Mouse (Mus musculus): Measurements from ENCODE around the gene Rnf144b. TPM values are rescaled to one million over a fixed set of nuclear protein-coding genes. Genes with fewer than 3 reads are reported as not detected.

Rnf144b gene
- polyA plus RNA-seq, 1 experiment from 2014 or later: 1.2 TPM

DNA sequence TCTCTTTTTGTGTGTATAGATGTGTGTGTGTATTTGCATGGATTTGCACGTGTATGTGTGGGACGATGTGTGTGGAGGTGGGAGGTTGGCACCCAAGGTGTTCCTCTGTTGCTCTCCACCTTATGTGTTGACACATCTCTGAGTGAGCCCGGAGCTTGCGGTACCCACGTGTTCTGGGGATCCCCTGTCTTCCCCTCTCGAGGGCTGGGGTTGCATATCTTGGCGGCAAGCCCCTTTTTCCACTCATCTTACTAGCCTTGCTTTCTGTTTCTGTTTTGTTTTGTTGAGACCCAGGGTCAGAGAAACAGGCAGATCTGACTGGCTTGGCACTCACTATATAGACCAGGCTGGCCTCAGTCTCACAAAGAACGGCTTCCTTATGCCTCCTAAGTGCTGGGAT lies 10.6 kb downstream of the Rnf144b start:
- H3K9ac ChIP-seq (ENCODE audit: low read length): no peak overlapping the region
- DNase-seq (ENCODE audit: low spot score) (no peak), ATAC-seq (replicated peaks; ENCODE audit: low FRiP score, low TSS enrichment, low read depth) (no peak)
- H3K4me2 ChIP-seq (ENCODE audit: low read length): no peak overlapping the region
- no peaks in the 10 kb centered on the region for H3K27me3 ChIP-seq (replicated peaks; ENCODE audit: control insufficient read depth, insufficient read depth, low read length)
- no peaks in the 10 kb centered on the region for H3K36me3 ChIP-seq (ENCODE audit: control insufficient read depth, insufficient read depth, low read length)
- no peak overlapping the region for H3K27ac ChIP-seq (ENCODE audit: low read depth)
- H3K4me1 ChIP-seq (replicated peaks; ENCODE audit: control insufficient read depth, insufficient read depth, low read length): no peaks in the 10 kb centered on the region
- 84% methylated on average over 8 of the region's 8 CpGs for WGBS
- H3K9me3 ChIP-seq (ENCODE audit: control insufficient read depth, low read length): no peaks in the 10 kb centered on the region
- no peak overlapping the region for H3K4me3 ChIP-seq (ENCODE audit: low read depth, low read length)

DNA sequence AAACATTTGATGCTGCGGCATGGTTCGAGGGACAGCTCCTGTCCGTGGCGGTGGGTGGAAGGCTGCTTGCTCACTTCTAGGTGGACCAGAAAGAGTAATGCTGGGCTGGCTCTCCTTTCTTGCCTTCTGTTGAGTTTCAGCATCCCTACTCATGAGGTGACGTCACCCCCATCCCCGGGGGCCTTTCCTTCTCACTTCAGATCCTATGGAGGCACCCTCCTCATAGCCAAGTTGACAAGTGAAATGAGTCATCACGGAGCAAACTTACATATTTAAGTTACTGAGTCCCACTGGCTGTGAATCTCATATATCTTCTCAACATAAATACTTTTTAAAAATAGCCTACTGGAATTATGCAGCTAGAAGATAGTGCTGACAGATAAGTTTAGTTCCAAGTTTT lies 12.4 kb downstream of the Rnf144b start:
- no peak overlapping the region for H3K27ac ChIP-seq (ENCODE audit: low read depth)
- no peaks in the 10 kb centered on the region for H3K36me3 ChIP-seq (ENCODE audit: control insufficient read depth, insufficient read depth, low read length)
- H3K9me3 ChIP-seq (ENCODE audit: control insufficient read depth, low read length): peaks cover 6% of the 10 kb centered on the region; the same call in 1 of the 2 replicates
- no peak for DNase-seq (ENCODE audit: low spot score)
- H3K27me3 ChIP-seq (replicated peaks; ENCODE audit: control insufficient read depth, insufficient read depth, low read length): no peaks in the 10 kb centered on the region
- WGBS: 92% methylated on average over 7 of the region's 7 CpGs
- no peak overlapping the region for H3K9ac ChIP-seq (ENCODE audit: low read length)
- H3K4me1 ChIP-seq (replicated peaks; ENCODE audit: control insufficient read depth, insufficient read depth, low read length): no peaks in the 10 kb centered on the region
- no peak for ATAC-seq (replicated peaks; ENCODE audit: low FRiP score, low TSS enrichment, low read depth)
- H3K4me2 ChIP-seq (ENCODE audit: low read length): no peak overlapping the region
- no peak overlapping the region for H3K4me3 ChIP-seq (ENCODE audit: low read depth, low read length)

DNA sequence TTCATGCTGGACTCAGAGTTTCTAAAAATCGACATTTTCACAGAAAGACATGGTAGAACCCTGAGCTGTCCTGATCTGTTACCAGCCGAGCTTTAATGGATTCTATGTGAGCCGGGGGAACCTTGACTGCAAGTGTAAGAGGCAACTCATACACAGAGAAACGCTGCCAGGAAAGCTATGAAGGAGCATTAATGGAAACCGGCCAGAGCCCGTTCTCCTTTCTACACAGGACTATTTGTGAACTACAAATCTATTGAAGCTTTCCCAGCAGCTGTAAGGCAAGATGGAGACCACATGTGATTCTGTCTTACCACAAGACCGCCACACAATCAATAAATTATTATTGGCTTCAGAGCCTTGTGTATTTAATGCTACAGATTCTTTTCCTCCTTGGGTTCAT lies 13.3 kb downstream of the Rnf144b start:
- ATAC-seq (replicated peaks; ENCODE audit: low FRiP score, low TSS enrichment, low read depth): no peak
- Histone ChIP-seq H3K4me3 (ENCODE audit: low read depth, low read length) (no peak overlapping the region), H3K27me3 (replicated peaks; ENCODE audit: control insufficient read depth, insufficient read depth, low read length) (no peaks in the 10 kb centered on the region), H3K36me3 (ENCODE audit: control insufficient read depth, insufficient read depth, low read length) (no peaks in the 10 kb centered on the region), H3K9ac (ENCODE audit: low read length) (no peak overlapping the region), H3K9me3 (ENCODE audit: control insufficient read depth, low read length) (peaks cover 6% of the 10 kb centered on the region; the same call in 1 of the 2 replicates), H3K27ac (ENCODE audit: low read depth) (no peak overlapping the region), H3K4me1 (replicated peaks; ENCODE audit: control insufficient read depth, insufficient read depth, low read length) (no peaks in the 10 kb centered on the region), H3K4me2 (ENCODE audit: low read length) (no peak overlapping the region)
- 85% methylated on average over 7 of the region's 7 CpGs for WGBS
- DNase-seq (ENCODE audit: low spot score): no peak

DNA sequence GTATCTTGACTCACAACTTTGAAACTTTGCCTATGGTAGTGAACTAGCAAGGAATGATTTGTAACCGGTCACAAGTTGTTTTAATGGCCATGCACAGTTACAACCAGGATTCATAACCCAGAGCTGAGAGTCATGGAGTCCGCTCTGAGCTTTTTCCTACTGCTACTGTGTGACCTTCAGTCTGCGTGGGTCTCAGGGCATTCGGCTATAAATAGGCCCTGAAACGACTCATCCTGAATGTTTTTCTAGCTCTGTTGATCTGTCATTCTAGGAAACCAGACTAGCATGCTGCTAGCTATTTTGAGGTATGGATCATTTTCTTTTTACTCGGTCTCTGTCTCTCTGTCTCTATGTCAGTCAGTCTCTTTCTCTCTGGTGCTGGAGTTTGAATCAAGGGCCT lies 20.3 kb downstream of the Rnf144b start:
- peaks cover 6% of the 10 kb centered on the region; the same call in 1 of the 2 replicates for H3K9me3 ChIP-seq (ENCODE audit: control insufficient read depth, low read length)
- no peaks in the 10 kb centered on the region for H3K27me3 ChIP-seq (replicated peaks; ENCODE audit: control insufficient read depth, insufficient read depth, low read length)
- no peak overlapping the region for H3K4me3 ChIP-seq (ENCODE audit: low read depth, low read length)
- H3K9ac ChIP-seq (ENCODE audit: low read length): no peak overlapping the region
- ATAC-seq (replicated peaks; ENCODE audit: low FRiP score, low TSS enrichment, low read depth): no peak
- H3K4me2 ChIP-seq (ENCODE audit: low read length): no peak overlapping the region
- H3K36me3 ChIP-seq (ENCODE audit: control insufficient read depth, insufficient read depth, low read length): no peaks in the 10 kb centered on the region
- DNase-seq (ENCODE audit: low spot score): no peak
- H3K4me1 ChIP-seq (replicated peaks; ENCODE audit: control insufficient read depth, insufficient read depth, low read length): no peaks in the 10 kb centered on the region
- H3K27ac ChIP-seq (ENCODE audit: low read depth): no peak overlapping the region
- 72% methylated on average over 6 of the region's 6 CpGs for WGBS

DNA sequence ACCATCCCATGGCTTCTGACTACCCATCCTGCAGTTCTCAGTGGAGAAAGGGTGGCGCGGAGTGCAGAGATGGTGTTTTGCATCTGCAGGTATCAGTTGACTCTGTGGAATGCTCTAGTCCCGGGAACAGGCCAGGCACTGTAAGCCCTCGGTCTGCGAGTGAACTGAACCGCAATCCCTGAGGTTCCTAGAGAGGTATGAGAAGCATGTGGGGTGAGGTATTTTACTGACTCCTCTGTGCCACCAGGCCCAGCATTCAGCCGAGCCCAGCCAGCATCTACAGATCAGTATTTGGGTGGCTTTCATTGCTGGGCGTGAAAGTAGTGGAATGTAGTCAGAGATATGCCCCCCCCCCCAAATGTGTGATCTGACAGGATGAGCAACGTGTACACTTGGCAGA lies 23.5 kb downstream of the Rnf144b start:
- 48% methylated on average over 9 of the region's 9 CpGs for WGBS
- Histone ChIP-seq H3K4me1 (replicated peaks; ENCODE audit: control insufficient read depth, insufficient read depth, low read length) (no peaks in the 10 kb centered on the region), H3K36me3 (ENCODE audit: control insufficient read depth, insufficient read depth, low read length) (no peaks in the 10 kb centered on the region), H3K4me3 (ENCODE audit: low read depth, low read length) (no peak overlapping the region), H3K4me2 (ENCODE audit: low read length) (no peak overlapping the region), H3K9me3 (ENCODE audit: control insufficient read depth, low read length) (no peaks in the 10 kb centered on the region), H3K27ac (ENCODE audit: low read depth) (no peak overlapping the region), H3K9ac (ENCODE audit: low read length) (no peak overlapping the region), H3K27me3 (replicated peaks; ENCODE audit: control insufficient read depth, insufficient read depth, low read length) (no peaks in the 10 kb centered on the region)
- ATAC-seq (replicated peaks; ENCODE audit: low FRiP score, low TSS enrichment, low read depth) (no peak), DNase-seq (ENCODE audit: low spot score) (no peak)

DNA sequence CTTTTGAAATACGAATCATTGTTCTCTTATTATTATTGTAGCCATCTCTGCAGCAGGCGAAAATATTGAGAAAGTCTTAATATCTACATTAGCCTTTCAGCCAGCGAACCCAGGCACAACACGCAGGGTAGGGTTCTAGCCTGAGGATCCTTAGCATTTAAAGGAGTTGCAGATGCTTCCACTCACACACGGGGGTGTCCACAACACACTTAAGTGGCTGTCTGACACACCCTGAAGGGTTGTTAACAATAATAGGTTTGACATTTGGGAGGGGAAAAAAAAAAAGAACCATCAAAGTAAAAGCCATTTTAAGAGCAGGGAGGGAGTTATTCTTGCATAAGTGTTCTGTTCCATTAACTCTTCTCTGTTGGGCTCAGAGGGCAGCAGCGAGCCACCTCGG lies 23.9 kb downstream of the Rnf144b start:
- no peaks in the 10 kb centered on the region for H3K4me1 ChIP-seq (replicated peaks; ENCODE audit: control insufficient read depth, insufficient read depth, low read length)
- DNase-seq (ENCODE audit: low spot score) (no peak), ATAC-seq (replicated peaks; ENCODE audit: low FRiP score, low TSS enrichment, low read depth) (no peak)
- no peak overlapping the region for H3K27ac ChIP-seq (ENCODE audit: low read depth)
- no peaks in the 10 kb centered on the region for H3K36me3 ChIP-seq (ENCODE audit: control insufficient read depth, insufficient read depth, low read length)
- no peaks in the 10 kb centered on the region for H3K9me3 ChIP-seq (ENCODE audit: control insufficient read depth, low read length)
- H3K4me3 ChIP-seq (ENCODE audit: low read depth, low read length): no peak overlapping the region
- no peak overlapping the region for H3K4me2 ChIP-seq (ENCODE audit: low read length)
- H3K27me3 ChIP-seq (replicated peaks; ENCODE audit: control insufficient read depth, insufficient read depth, low read length): no peaks in the 10 kb centered on the region
- WGBS: 73% methylated on average over 7 of the region's 7 CpGs
- no peak overlapping the region for H3K9ac ChIP-seq (ENCODE audit: low read length)

DNA sequence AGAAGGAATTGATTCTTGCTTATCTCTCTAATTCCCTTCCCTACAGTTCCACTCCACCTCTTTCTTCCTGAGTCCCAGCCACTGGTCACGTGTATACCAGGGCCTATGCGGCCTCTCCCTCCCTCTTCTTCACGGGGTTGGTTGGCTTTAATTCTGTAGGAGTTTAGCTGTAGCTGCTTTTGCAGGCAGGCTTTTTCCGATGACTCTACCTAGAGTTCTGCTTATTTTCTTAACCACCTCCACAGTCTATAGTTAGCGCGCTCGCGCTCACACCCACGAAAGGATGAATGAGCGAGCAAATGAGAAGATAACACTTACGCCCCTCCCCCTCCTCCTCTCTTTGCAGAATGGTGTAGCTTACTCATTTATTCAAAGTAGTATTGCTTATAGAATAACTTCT lies 26.1 kb downstream of the Rnf144b start:
- H3K36me3 ChIP-seq (ENCODE audit: control insufficient read depth, insufficient read depth, low read length): no peaks in the 10 kb centered on the region
- H3K9ac ChIP-seq (ENCODE audit: low read length): no peak overlapping the region
- no peaks in the 10 kb centered on the region for H3K4me1 ChIP-seq (replicated peaks; ENCODE audit: control insufficient read depth, insufficient read depth, low read length)
- H3K27ac ChIP-seq (ENCODE audit: low read depth): no peak overlapping the region
- H3K27me3 ChIP-seq (replicated peaks; ENCODE audit: control insufficient read depth, insufficient read depth, low read length): no peaks in the 10 kb centered on the region
- WGBS: 58% methylated on average over 11 of the region's 11 CpGs
- no peak for DNase-seq (ENCODE audit: low spot score)
- H3K9me3 ChIP-seq (ENCODE audit: control insufficient read depth, low read length): no peaks in the 10 kb centered on the region
- H3K4me3 ChIP-seq (ENCODE audit: low read depth, low read length): no peak overlapping the region
- no peak overlapping the region for H3K4me2 ChIP-seq (ENCODE audit: low read length)
- no peak for ATAC-seq (replicated peaks; ENCODE audit: low FRiP score, low TSS enrichment, low read depth)

DNA sequence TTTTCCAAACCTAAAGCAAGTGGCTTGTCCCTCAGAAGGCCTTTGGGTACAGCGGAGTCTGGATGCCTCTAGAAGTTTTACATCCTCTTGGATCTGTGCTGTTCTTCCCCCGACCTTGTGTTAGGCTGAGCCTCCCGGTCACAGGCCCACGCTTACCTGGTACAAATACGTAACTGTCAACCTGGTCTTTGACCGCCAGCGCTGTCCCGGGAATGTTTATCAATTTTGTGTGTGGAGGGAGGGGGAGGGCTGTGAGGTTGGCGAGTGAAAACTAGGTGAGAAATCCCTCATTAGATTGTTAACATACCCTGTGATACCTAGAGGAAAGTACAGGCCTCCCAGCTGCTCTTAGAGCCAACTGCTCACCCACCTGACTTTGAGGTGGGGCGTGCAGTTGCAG lies 27.5 kb downstream of the Rnf144b start:
- Histone ChIP-seq H3K4me1 (replicated peaks; ENCODE audit: control insufficient read depth, insufficient read depth, low read length) (no peaks in the 10 kb centered on the region), H3K27ac (ENCODE audit: low read depth) (no peak overlapping the region), H3K27me3 (replicated peaks; ENCODE audit: control insufficient read depth, insufficient read depth, low read length) (no peaks in the 10 kb centered on the region), H3K9ac (ENCODE audit: low read length) (no peak overlapping the region), H3K9me3 (ENCODE audit: control insufficient read depth, low read length) (no peaks in the 10 kb centered on the region), H3K36me3 (ENCODE audit: control insufficient read depth, insufficient read depth, low read length) (no peaks in the 10 kb centered on the region), H3K4me3 (ENCODE audit: low read depth, low read length) (no peak overlapping the region), H3K4me2 (ENCODE audit: low read length) (no peak overlapping the region)
- no peak for DNase-seq (ENCODE audit: low spot score)
- no peak for ATAC-seq (replicated peaks; ENCODE audit: low FRiP score, low TSS enrichment, low read depth)
- 82% methylated on average over 10 of the region's 10 CpGs for WGBS

DNA sequence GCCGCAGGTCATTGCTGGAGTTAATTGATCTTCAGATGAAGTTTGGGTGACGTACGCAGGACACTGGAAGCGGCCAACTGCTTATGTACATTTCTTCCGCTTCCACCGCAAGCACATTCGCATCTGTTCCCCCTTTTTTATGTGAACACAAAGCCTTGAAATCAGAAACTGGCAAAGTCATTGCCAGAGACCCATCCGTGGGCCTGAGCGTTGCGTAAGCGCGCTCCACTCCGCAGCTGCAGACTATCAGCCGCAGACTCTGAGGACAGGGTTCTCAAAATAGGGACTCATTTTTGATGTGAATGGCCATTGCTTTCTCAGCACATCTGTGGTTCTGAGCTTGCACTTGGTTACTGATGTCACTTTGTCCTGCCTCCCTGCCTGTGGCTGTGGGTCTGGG lies 28.6 kb downstream of the Rnf144b start:
- no peak overlapping the region for H3K27ac ChIP-seq (ENCODE audit: low read depth)
- no peak overlapping the region for H3K4me2 ChIP-seq (ENCODE audit: low read length)
- 89% methylated on average over 14 of the region's 14 CpGs for WGBS
- no peak overlapping the region for H3K4me3 ChIP-seq (ENCODE audit: low read depth, low read length)
- H3K27me3 ChIP-seq (replicated peaks; ENCODE audit: control insufficient read depth, insufficient read depth, low read length): no peaks in the 10 kb centered on the region
- ATAC-seq (replicated peaks; ENCODE audit: low FRiP score, low TSS enrichment, low read depth) (no peak), DNase-seq (ENCODE audit: low spot score) (no peak)
- H3K4me1 ChIP-seq (replicated peaks; ENCODE audit: control insufficient read depth, insufficient read depth, low read length): no peaks in the 10 kb centered on the region
- H3K36me3 ChIP-seq (ENCODE audit: control insufficient read depth, insufficient read depth, low read length): no peaks in the 10 kb centered on the region
- H3K9me3 ChIP-seq (ENCODE audit: control insufficient read depth, low read length): no peaks in the 10 kb centered on the region
- no peak overlapping the region for H3K9ac ChIP-seq (ENCODE audit: low read length)

All from intestine, embryonic 14.5 days (tissue).